ENCODE assay signal across 16 mouse cellular contexts in genomic region chr4:123152003-123152402, GRCm38 (mm10). TPM values are rescaled to one million over a fixed set of nuclear protein-coding genes. Genes with fewer than 3 reads are reported as not detected.
"Had no signal": no experiment of that assay in that cellular context is flagged by ENCODE, and none has a peak within 500 bp of the region (broad histone marks: within the 10 kb centered on the region; RNA-seq: fewer than 3 reads in every experiment).

No protein-coding gene starts in this region.

- H3K27me3 ChIP-seq: limb, embryonic 13.5 days had no signal

- H3K36me3 ChIP-seq: limb, embryonic 13.5 days; midbrain, embryonic 12.5 days had no signal

- DNase-seq: kidney, adult 9 months; kidney, postnatal 10 days; layer of hippocampus, adult 9-11 months; layer of hippocampus, postnatal 36 days; left cerebral cortex, postnatal 4 days; lung, adult 18-20 months; right cerebral cortex, adult 18-20 months; right cerebral cortex, postnatal 25 days had no signal

- H3K4me1 ChIP-seq: limb, embryonic 13.5 days; midbrain, embryonic 12.5 days had no signal

- H3K9me3 ChIP-seq: limb, embryonic 13.5 days; midbrain, embryonic 12.5 days had no signal

- H3K4me2 ChIP-seq: limb, embryonic 13.5 days; midbrain, embryonic 12.5 days had no signal

- H3K4me3 ChIP-seq: limb, embryonic 13.5 days; midbrain, embryonic 12.5 days had no signal

- H3K9ac ChIP-seq: limb, embryonic 13.5 days; liver, embryonic 14.5 days; midbrain, embryonic 12.5 days had no signal

- H3K27ac ChIP-seq: limb, embryonic 13.5 days; liver, embryonic 14.5 days; midbrain, embryonic 12.5 days had no signal

RNA-seq across cellular contexts. Expression of gene Hpcal4, which starts 31.0 kb away (rescaled TPM):
- polyA plus RNA-seq: liver, adult 2 months; liver, embryonic 14.5 days had no signal

RNA-seq across cellular contexts. Expression of gene Oxct2b, which starts 35.9 kb away (rescaled TPM):
- polyA plus RNA-seq: liver, adult 2 months; liver, embryonic 14.5 days; lung, embryonic 16.5 days; midbrain, embryonic 12.5 days; stomach, embryonic 16.5 days had no signal

RNA-seq across cellular contexts. Expression of gene Nt5c1a, which starts 49.3 kb away (rescaled TPM):
- polyA plus RNA-seq: limb, embryonic 13.5 days; liver, adult 2 months; liver, embryonic 14.5 days; lung, embryonic 16.5 days; midbrain, embryonic 12.5 days; neural tube, embryonic 14.5 days; small intestine, adult 2 months; stomach, embryonic 16.5 days had no signal
